Mouse (Mus musculus) intestine, postnatal 0 days (tissue): ENCODE data around the gene Siah1b. TPM values are rescaled to one million over a fixed set of nuclear protein-coding genes. Genes with fewer than 3 reads are reported as not detected.

Experiments used
- ATAC-seq: fragments of 200-750 bp; cut with Nextera tagmentation; 2 replicates; pipeline ENCODE4 v1.8.0; 2017; ENCODE audit warnings: mild to moderate bottlenecking, moderate TSS enrichment, moderate library complexity
- H3K27ac ChIP-seq: fragments of 300-500 bp; sonication (generic); 2 replicates; pipeline ENCODE4 v1.5.1; 2014; ENCODE audit warnings: mild to moderate bottlenecking, low read depth, low read length, moderate library complexity
- H3K27me3 ChIP-seq: fragments of 300-500 bp; sonication (generic); replicated peaks from 2 replicates; pipeline ENCODE4 v1.6.1; 2014; ENCODE audit warnings: low read length, mixed read lengths; ENCODE audit not compliant: control insufficient read depth, insufficient read depth
- H3K36me3 ChIP-seq: fragments of 300-500 bp; sonication (generic); 2 replicates; pipeline ENCODE4 v1.6.1; 2014; ENCODE audit warnings: mild to moderate bottlenecking, moderate library complexity; ENCODE audit not compliant: control insufficient read depth, insufficient read depth
- H3K4me1 ChIP-seq: fragments of 300-500 bp; sonication (generic); replicated peaks from 2 replicates; pipeline ENCODE4 v1.6.1; 2014; ENCODE audit warnings: antibody characterized with exemption, low read length, mixed read lengths; ENCODE audit not compliant: control insufficient read depth, insufficient read depth
- H3K4me2 ChIP-seq: fragments of 300-500 bp; sonication (generic); replicated peaks from 2 replicates; pipeline ENCODE4 v1.6.1; 2014; ENCODE audit warnings: low read depth, mild to moderate bottlenecking, moderate library complexity
- H3K4me3 ChIP-seq: fragments of 300-500 bp; sonication (generic); 2 replicates; pipeline ENCODE4 v1.5.1; 2014; ENCODE audit warnings: low read depth, low read length
- H3K9ac ChIP-seq: fragments of 300-500 bp; sonication (generic); 2 replicates; pipeline ENCODE4 v1.6.1; 2014; ENCODE audit warnings: mild to moderate bottlenecking, low read depth, low read length
- H3K9me3 ChIP-seq: fragments of 300-500 bp; sonication (generic); 2 replicates; pipeline ENCODE4 v1.6.1; 2016; ENCODE audit warnings: mixed run types; ENCODE audit not compliant: control insufficient read depth
- CTCF ChIP-seq: sonication (generic); IDR thresholded peaks from 2 replicates; pipeline ENCODE4 v1.5.1; 2016; ENCODE audit warnings: low read depth, mild to moderate bottlenecking, control low read depth, antibody characterized with exemption, moderate library complexity
- WGBS: fragments of 180-500 bp; shearing (Covaris S2); extraction: QIAGEN DNeasy Blood & Tissue Kit; methylation state at CpG from one replicate; pipeline ENCODE4 v1.1.7; 2014; 5-methylcytosine and 5-hydroxymethylcytosine counted together
- polyA plus RNA-seq: library from polyadenylated mRNA; unstranded; fragments of >200 nt; fragmentation: Nextera tagmentation; extraction: Ambion mirVana; gene quantifications from 2 replicates; pipeline ENCODE4 v1.2.1, GENCODE M21; 2015

Gene Siah1b
- polyA plus RNA-seq, 1 experiment from 2014 or later: 7.8 TPM

- 81% methylated on average over 9 of the region's 9 CpGs for WGBS
- Histone ChIP-seq H3K36me3 (no peaks in the 10 kb centered on the region), H3K27ac (no peak overlapping the region), H3K4me3 (no peak overlapping the region), H3K27me3 (no peaks in the 10 kb centered on the region), H3K4me1 (no peaks in the 10 kb centered on the region), H3K9ac (no peak overlapping the region), H3K4me2 (no peak overlapping the region), H3K9me3 (no peaks in the 10 kb centered on the region)
- TF ChIP-seq CTCF: no peak
- no peak for ATAC-seq
Observed at GRCm38 (mm10) chrX:164082030-164082429, 5.7 kb upstream of the Siah1b start.

DNA sequence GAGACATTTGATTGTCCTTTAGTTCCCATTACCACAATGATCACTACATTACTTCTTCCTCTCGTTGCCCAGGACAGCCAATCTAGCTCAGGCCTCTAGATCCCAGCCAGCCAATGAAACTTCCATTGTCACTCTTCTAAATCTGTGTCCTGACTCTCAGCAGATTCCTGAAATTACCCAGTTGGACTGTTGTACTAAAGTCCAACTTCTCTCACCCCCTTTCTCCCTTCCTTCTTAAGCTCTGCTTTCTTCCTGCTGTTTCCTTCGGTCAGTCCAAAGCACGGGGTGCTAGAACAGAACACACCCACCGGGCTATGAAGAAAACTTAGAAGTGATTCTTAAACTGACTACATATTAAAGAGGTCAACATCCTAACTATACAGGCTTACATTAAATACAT is 7.3 kb downstream of the Siah1b start:
- no peak for ATAC-seq
- Histone ChIP-seq H3K27ac (no peak overlapping the region), H3K9me3 (no peaks in the 10 kb centered on the region), H3K4me3 (no peak overlapping the region), H3K36me3 (no peaks in the 10 kb centered on the region), H3K9ac (no peak overlapping the region), H3K4me2 (no peak overlapping the region), H3K4me1 (no peaks in the 10 kb centered on the region), H3K27me3 (no peaks in the 10 kb centered on the region)
- WGBS: 80% methylated on average over 4 of the region's 4 CpGs
- TF ChIP-seq CTCF: no peak

DNA sequence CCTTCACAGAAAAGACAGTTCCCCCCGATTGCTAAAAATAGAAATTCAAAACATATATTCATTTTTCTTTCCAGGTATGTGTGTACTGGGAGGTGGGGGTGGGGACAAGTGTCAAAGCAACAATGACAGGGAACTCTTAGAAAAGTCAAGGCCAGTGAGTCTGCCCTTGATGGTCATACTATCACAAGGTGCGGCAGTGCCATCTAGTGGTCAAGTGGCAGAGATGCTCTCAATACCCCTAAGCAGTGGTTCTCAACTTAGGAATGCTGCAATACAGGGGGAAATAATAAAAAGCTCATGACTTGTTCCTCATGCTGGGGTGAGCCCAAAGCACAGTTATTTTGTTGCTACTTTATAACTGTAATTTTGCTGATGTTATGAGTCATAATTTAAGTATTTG is 10.1 kb downstream of the Siah1b start:
- no peaks in the 10 kb centered on the region for H3K9me3 ChIP-seq
- no peaks in the 10 kb centered on the region for H3K4me1 ChIP-seq
- no peak overlapping the region for H3K9ac ChIP-seq
- H3K27me3 ChIP-seq: no peaks in the 10 kb centered on the region
- H3K4me3 ChIP-seq: no peak overlapping the region
- WGBS: 13% methylated on average over 2 of the region's 2 CpGs
- TF ChIP-seq CTCF: peak; percentile 89
- no peak overlapping the region for H3K4me2 ChIP-seq
- H3K36me3 ChIP-seq: no peaks in the 10 kb centered on the region
- ATAC-seq: peak; percentile 33; the same call in 1 of the 2 replicates
- no peak overlapping the region for H3K27ac ChIP-seq

DNA sequence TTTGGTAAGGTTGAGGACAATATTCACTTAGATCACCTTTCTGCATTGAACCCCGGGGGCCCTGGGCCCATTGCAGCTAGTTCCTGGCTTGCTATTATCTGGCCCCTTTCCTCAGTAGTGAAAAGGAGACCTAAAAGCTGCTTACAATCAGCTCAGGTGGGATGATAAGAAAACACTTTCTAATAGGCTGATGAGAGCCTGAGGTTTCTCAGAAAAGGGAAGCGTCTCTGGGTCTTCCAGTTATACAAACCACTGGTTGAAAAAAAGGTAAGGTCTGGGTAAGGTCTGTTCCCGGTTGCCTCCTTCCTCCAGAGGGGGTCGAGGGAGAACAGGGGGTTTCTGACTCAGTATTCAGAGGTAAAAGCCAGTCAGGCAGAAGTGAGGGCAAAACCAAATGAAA is 17.2 kb downstream of the Siah1b start:
- no peak overlapping the region for H3K27ac ChIP-seq
- no peak overlapping the region for H3K4me3 ChIP-seq
- no peaks in the 10 kb centered on the region for H3K4me1 ChIP-seq
- ATAC-seq: no peak
- WGBS: 67% methylated on average over 4 of the region's 4 CpGs
- H3K9me3 ChIP-seq: no peaks in the 10 kb centered on the region
- H3K36me3 ChIP-seq: no peaks in the 10 kb centered on the region
- H3K4me2 ChIP-seq: no peak overlapping the region
- no peaks in the 10 kb centered on the region for H3K27me3 ChIP-seq
- H3K9ac ChIP-seq: no peak overlapping the region
- TF ChIP-seq CTCF: no peak

- H3K36me3 ChIP-seq: no peaks in the 10 kb centered on the region
- H3K9me3 ChIP-seq: no peaks in the 10 kb centered on the region
- no peak for ATAC-seq
- 85% methylated on average over 3 of the region's 3 CpGs for WGBS
- no peaks in the 10 kb centered on the region for H3K4me1 ChIP-seq
- no peak overlapping the region for H3K4me2 ChIP-seq
- TF ChIP-seq CTCF: no peak
- H3K27ac ChIP-seq: no peak overlapping the region
- no peaks in the 10 kb centered on the region for H3K27me3 ChIP-seq
- H3K9ac ChIP-seq: no peak overlapping the region
- no peak overlapping the region for H3K4me3 ChIP-seq
Observed at GRCm38 (mm10) chrX:164058523-164058922, 17.8 kb downstream of the Siah1b start.

DNA sequence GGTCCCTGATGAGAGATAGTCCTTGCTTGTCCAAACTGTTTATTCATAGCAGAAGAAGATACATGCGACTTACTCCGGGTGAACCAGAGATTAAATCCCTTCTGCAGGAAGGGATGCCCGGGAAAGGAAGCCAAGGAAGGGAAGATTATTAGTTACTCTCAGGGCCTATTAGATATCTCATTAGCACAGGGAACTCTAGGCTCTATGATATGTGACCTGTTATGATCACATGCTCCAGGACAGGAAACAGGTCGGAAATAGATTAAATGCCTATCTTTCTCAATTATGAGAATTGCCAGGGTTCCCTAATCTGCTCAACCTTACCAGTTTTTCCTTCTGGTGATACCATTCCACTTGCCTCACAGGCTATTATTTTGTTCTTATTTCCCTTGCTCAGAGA is 20.6 kb downstream of the Siah1b start:
- WGBS: 74% methylated on average over 4 of the region's 4 CpGs
- no peaks in the 10 kb centered on the region for H3K36me3 ChIP-seq

DNA sequence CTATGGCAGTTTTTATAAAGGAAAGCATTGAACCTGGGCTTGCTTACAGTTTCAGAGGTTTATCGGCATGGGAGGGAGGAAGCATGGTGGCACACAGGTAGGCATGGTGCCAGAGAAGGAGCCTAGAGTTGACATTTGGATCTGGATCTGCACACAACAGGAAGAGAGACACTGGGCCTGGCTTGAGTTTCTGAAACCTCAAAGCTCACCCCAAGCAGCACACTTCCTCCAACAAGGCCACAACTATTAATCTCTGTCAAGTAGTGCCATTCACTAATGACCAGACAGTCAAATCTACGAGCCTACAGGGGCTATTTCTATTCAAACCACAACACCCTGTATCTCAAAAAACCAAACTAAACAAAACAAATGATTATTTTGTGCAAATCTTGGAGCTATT is 29.6 kb downstream of the Siah1b start:
- no peaks in the 10 kb centered on the region for H3K4me1 ChIP-seq
- no peaks in the 10 kb centered on the region for H3K36me3 ChIP-seq
- H3K9ac ChIP-seq: no peak overlapping the region
- no peaks in the 10 kb centered on the region for H3K27me3 ChIP-seq
- no peak overlapping the region for H3K4me3 ChIP-seq
- ATAC-seq: no peak
- H3K9me3 ChIP-seq: no peaks in the 10 kb centered on the region
- WGBS: 68% methylated on average over 2 of the region's 2 CpGs
- H3K4me2 ChIP-seq: no peak overlapping the region
- H3K27ac ChIP-seq: no peak overlapping the region
- no peak for TF ChIP-seq CTCF

More for the DNA sequence above, 20.6 kb downstream of the Siah1b start:
- no peak for ATAC-seq
- H3K9ac ChIP-seq: no peak overlapping the region
- no peak overlapping the region for H3K4me2 ChIP-seq
- H3K9me3 ChIP-seq: no peaks in the 10 kb centered on the region
- H3K27ac ChIP-seq: no peak overlapping the region
- no peak overlapping the region for H3K4me3 ChIP-seq
- H3K27me3 ChIP-seq: no peaks in the 10 kb centered on the region
- no peak for TF ChIP-seq CTCF
- H3K4me1 ChIP-seq: no peaks in the 10 kb centered on the region
